Mouse (Mus musculus): ENCODE data around the gene Usmg5.

GRCm38 (mm10) chr19:47130551-47131125, 40.2 kb upstream of the Usmg5 start:
- TF ChIP-seq CTCF (IDR thresholded peaks at IDR 0.05; ENCODE audit: low read depth, low read length) = no peak
- TF ChIP-seq POLR2A (IDR thresholded peaks at IDR 0.05; ENCODE audit: extremely low read depth, insufficient read depth, low read length) = no peak
